In genomic region chr11:78827546-78827945, GRCm38 (mm10) we compare ENCODE assay signal across 8 mouse cellular contexts. TPM values are rescaled to one million over a fixed set of nuclear protein-coding genes. Genes with fewer than 3 reads are reported as not detected.
A peak's percentile ranks its signal among the peaks of the same experiment; 100 is the strongest.
DNase-seq lines count a peak whose midpoint lies in the region; ATAC-seq and TF ChIP-seq lines count a peak whose summit lies in the region.

No protein-coding gene starts in this region.

- DNase-seq in cerebellum, adult 2 months = no peak
- DNase-seq in cerebellum, adult 9-10 months = no peak
- no peak for DNase-seq in limb, embryonic 10.5 days (ENCODE audit: low spot score)
- DNase-seq in limb, embryonic 14.5 days (ENCODE audit: low spot score) = no peak
- DNase-seq in spleen, postnatal 10 days (ENCODE audit: low spot score in 2 of 2) = no peak
- no peak for DNase-seq in urinary bladder, adult 2 months (ENCODE audit: low spot score)

- H3K9ac ChIP-seq in limb, embryonic 13.5 days = no peak overlapping the region
- no peak overlapping the region for H3K9ac ChIP-seq in limb, embryonic 14.5 days (ENCODE audit: low read depth, low read length, severe bottlenecking)
- H3K9ac ChIP-seq in neural tube, embryonic 15.5 days (replicated peaks) = 0 out of 2 replicates have a peak overlapping the region, but pooled peaks have one; percentile 28

- ATAC-seq in limb, embryonic 13.5 days (ENCODE audit: low FRiP score, low read depth) = no peak
- no peak for ATAC-seq in limb, embryonic 14.5 days (ENCODE audit: low FRiP score, low read depth)
- ATAC-seq in neural tube, embryonic 15.5 days (ENCODE audit: low FRiP score) = no peak

- TF ChIP-seq CTCF in cerebellum, adult 2 months (IDR thresholded peaks at IDR 0.05; ENCODE audit: borderline replicate concordance, insufficient read depth, low read depth, low read length) = no peak

- no peaks in the 10 kb centered on the region for H3K36me3 ChIP-seq in limb, embryonic 13.5 days
- H3K36me3 ChIP-seq in limb, embryonic 10.5 days = no peaks in the 10 kb centered on the region
- H3K36me3 ChIP-seq in limb, embryonic 14.5 days (ENCODE audit: control insufficient read depth, insufficient read depth, low read length) = no peaks in the 10 kb centered on the region
- no peaks in the 10 kb centered on the region for H3K36me3 ChIP-seq in neural tube, embryonic 15.5 days

- no peaks in the 10 kb centered on the region for H3K9me3 ChIP-seq in limb, embryonic 13.5 days
- H3K9me3 ChIP-seq in limb, embryonic 10.5 days (replicated peaks) = no peaks in the 10 kb centered on the region
- H3K9me3 ChIP-seq in limb, embryonic 14.5 days (ENCODE audit: control insufficient read depth, low read length) = no peaks in the 10 kb centered on the region
- no peaks in the 10 kb centered on the region for H3K9me3 ChIP-seq in neural tube, embryonic 15.5 days (replicated peaks)

- peaks cover 6% of the 10 kb centered on the region for H3K4me1 ChIP-seq in cerebellum, adult 2 months (ENCODE audit: control insufficient read depth, insufficient read depth, low read length)
- peaks cover 35% of the 10 kb centered on the region for H3K4me1 ChIP-seq in limb, embryonic 13.5 days
- peaks cover 56% of the 10 kb centered on the region for H3K4me1 ChIP-seq in limb, embryonic 10.5 days
- H3K4me1 ChIP-seq in limb, embryonic 14.5 days (ENCODE audit: control insufficient read depth, insufficient read depth, low read length) = peaks cover 15% of the 10 kb centered on the region
- peaks cover 32% of the 10 kb centered on the region for H3K4me1 ChIP-seq in neural tube, embryonic 15.5 days

- H3K27ac ChIP-seq in cerebellum, adult 2 months (ENCODE audit: insufficient read depth, low read length) = no peak overlapping the region
- H3K27ac ChIP-seq in limb, embryonic 13.5 days = no peak overlapping the region
- no peak overlapping the region for H3K27ac ChIP-seq in limb, embryonic 10.5 days
- no peak overlapping the region for H3K27ac ChIP-seq in limb, embryonic 14.5 days (replicated peaks; ENCODE audit: low read depth, low read length)
- H3K27ac ChIP-seq in neural tube, embryonic 15.5 days (replicated peaks) = peak overlapping the region; percentile 90

- TF ChIP-seq POLR2A in cerebellum, adult 2 months (IDR thresholded peaks at IDR 0.05; ENCODE audit: borderline replicate concordance, insufficient read depth, low read length) = no peak
- no peak for TF ChIP-seq POLR2A in limb, embryonic 14.5 days (IDR thresholded peaks at IDR 0.05; ENCODE audit: borderline replicate concordance, extremely low read depth, insufficient read depth, insufficient read length)

- H3K4me2 ChIP-seq in limb, embryonic 13.5 days (replicated peaks) = peak overlapping the region; percentile 88
- H3K4me2 ChIP-seq in limb, embryonic 14.5 days (replicated peaks; ENCODE audit: low read depth, low read length, severe bottlenecking) = peak overlapping the region; percentile 82
- peak overlapping the region; percentile 67 for H3K4me2 ChIP-seq in neural tube, embryonic 15.5 days

- H3K4me3 ChIP-seq in cerebellum, adult 2 months (replicated peaks; ENCODE audit: insufficient read depth, low read depth, low read length) = peak overlapping the region; percentile 32
- no peak overlapping the region for H3K4me3 ChIP-seq in limb, embryonic 13.5 days
- H3K4me3 ChIP-seq in limb, embryonic 10.5 days = no peak overlapping the region
- no peak overlapping the region for H3K4me3 ChIP-seq in limb, embryonic 14.5 days (replicated peaks; ENCODE audit: low read length)
- peak overlapping the region; percentile 73 for H3K4me3 ChIP-seq in neural tube, embryonic 15.5 days (replicated peaks)

- 22% methylated on average over 7 of the region's 7 CpGs for WGBS in cerebellum, adult 2 months
- 29% methylated on average over 7 of the region's 7 CpGs for WGBS in limb, embryonic 13.5 days
- 35% methylated on average over 7 of the region's 7 CpGs for WGBS in limb, embryonic 10.5 days
- 25% methylated on average over 7 of the region's 7 CpGs for WGBS in limb, embryonic 14.5 days
- 24% methylated on average over 7 of the region's 7 CpGs for WGBS in neural tube, embryonic 15.5 days

- H3K27me3 ChIP-seq in cerebellum, adult 2 months (ENCODE audit: control insufficient read depth, insufficient read depth, low read length) = no peaks in the 10 kb centered on the region
- no peaks in the 10 kb centered on the region for H3K27me3 ChIP-seq in limb, embryonic 13.5 days
- H3K27me3 ChIP-seq in limb, embryonic 10.5 days (ENCODE audit: low read depth, poor library complexity, severe bottlenecking) = no peaks in the 10 kb centered on the region
- H3K27me3 ChIP-seq in limb, embryonic 14.5 days (ENCODE audit: control insufficient read depth, insufficient read depth, low read length) = no peaks in the 10 kb centered on the region; the same call in 1 of the 2 replicates
- no peaks in the 10 kb centered on the region for H3K27me3 ChIP-seq in neural tube, embryonic 15.5 days (replicated peaks)

RNA-seq across cellular contexts. Expression of gene Lyrm9, which starts 1.2 kb away (rescaled TPM):
- 22.6 and 32.9 TPM in 2 replicates for polyA plus RNA-seq in cerebellum, adult 2 months (2012; rRNA removed)
- polyA plus RNA-seq in limb, embryonic 13.5 days (2015; fragmentation: Nextera tagmentation; extraction: Ambion mirVana) = 14.5 and 14.6 TPM in 2 replicates
- 13.9 and 17.8 TPM in 2 replicates for polyA plus RNA-seq in limb, embryonic 10.5 days (2016; fragmentation: Nextera tagmentation; extraction: Ambion mirVana)
- polyA plus RNA-seq in limb, embryonic 14.5 days (2012; rRNA removed) = 8.3 and 10.1 TPM in 2 replicates
- 14.0 and 15.1 TPM in 2 replicates for polyA plus RNA-seq in limb, embryonic 14.5 days (2014; fragmentation: Nextera tagmentation; extraction: Ambion mirVana)
- 34.0 and 42.0 TPM in 2 replicates for polyA plus RNA-seq in neural tube, embryonic 15.5 days (2015; fragmentation: Nextera tagmentation; extraction: Ambion mirVana)
- polyA plus RNA-seq in urinary bladder, adult 2 months (2012; rRNA removed) = 13.9 and 21.3 TPM in 2 replicates

Comparison
In these comparisons a context has a peak if more than half of its experiments do, and no peak if none do; other contexts are left out.
1. H3K4me3 ChIP-seq: peak in cerebellum, adult 2 months (single experiment) and neural tube, embryonic 15.5 days (single experiment); none in limb, embryonic 13.5 days (single experiment), limb, embryonic 10.5 days (single experiment) and limb, embryonic 14.5 days (single experiment).
2. Peak in every context shown above with its lines, with median percentiles within 50 percentile points of each other: H3K4me2 ChIP-seq.